Mouse (Mus musculus) stomach, embryonic 16.5 days (tissue): ENCODE results near the gene Olfr263. TPM values are rescaled to one million over a fixed set of nuclear protein-coding genes. Genes with fewer than 3 reads are reported as not detected.
"Not testable (repeated sequence)": the region's sequence is repeated elsewhere in the genome, so short reads cannot be mapped to it uniquely, and the experiment has no call there.

Experiments
- ATAC-seq: fragments of 200-750 bp; cut with Nextera tagmentation; 2 replicates; pipeline ENCODE4 v1.8.0; 2017; ENCODE audit warnings: moderate number of reproducible peaks, moderate TSS enrichment; ENCODE audit not compliant: insufficient read depth, low FRiP score
- H3K27ac ChIP-seq: fragments of 300-500 bp; sonication (generic); 2 replicates; pipeline ENCODE4 v1.5.1; 2014; ENCODE audit warnings: low read length
- H3K27me3 ChIP-seq: fragments of 300-500 bp; sonication (generic); 2 replicates; pipeline ENCODE4 v1.6.1; 2014; ENCODE audit warnings: low read length, control low read depth, mixed read lengths; ENCODE audit not compliant: control insufficient read depth, insufficient read depth
- H3K36me3 ChIP-seq: fragments of 300-500 bp; sonication (generic); 2 replicates; pipeline ENCODE4 v1.6.1; 2014; ENCODE audit warnings: low read length; ENCODE audit not compliant: control insufficient read depth, insufficient read depth
- H3K4me1 ChIP-seq: fragments of 300-500 bp; sonication (generic); 2 replicates; pipeline ENCODE4 v1.6.1; 2014; ENCODE audit warnings: low read length, control low read depth, mixed read lengths; ENCODE audit not compliant: control insufficient read depth, insufficient read depth
- H3K4me2 ChIP-seq: fragments of 300-500 bp; sonication (generic); 2 replicates; pipeline ENCODE4 v1.6.1; 2014; ENCODE audit warnings: low read depth, low read length, mixed read lengths
- H3K4me3 ChIP-seq: fragments of 300-500 bp; sonication (generic); replicated peaks from 2 replicates; pipeline ENCODE4 v1.5.1; 2014; ENCODE audit warnings: mild to moderate bottlenecking, low read length
- H3K9ac ChIP-seq: fragments of 300-500 bp; sonication (generic); 2 replicates; pipeline ENCODE4 v1.6.1; 2014; ENCODE audit warnings: low read length
- H3K9me3 ChIP-seq: fragments of 300-500 bp; sonication (generic); replicated peaks from 2 replicates; pipeline ENCODE4 v1.6.1; 2016; ENCODE audit warnings: low read length, control low read depth; ENCODE audit not compliant: control insufficient read depth
- WGBS: fragments of 180-500 bp; shearing (Covaris S2); extraction: QIAGEN DNeasy Blood & Tissue Kit; methylation state at CpG from one replicate; pipeline ENCODE4 v1.1.7; 2014; 5-methylcytosine and 5-hydroxymethylcytosine counted together
- polyA plus RNA-seq: library from polyadenylated mRNA; unstranded; fragments of >200 nt; fragmentation: Nextera tagmentation; extraction: Ambion mirVana; gene quantifications from 2 replicates; pipeline ENCODE4 v1.2.1, GENCODE M21; 2015

Gene Olfr263
- polyA plus RNA-seq = not detected in 2 replicates

DNA sequence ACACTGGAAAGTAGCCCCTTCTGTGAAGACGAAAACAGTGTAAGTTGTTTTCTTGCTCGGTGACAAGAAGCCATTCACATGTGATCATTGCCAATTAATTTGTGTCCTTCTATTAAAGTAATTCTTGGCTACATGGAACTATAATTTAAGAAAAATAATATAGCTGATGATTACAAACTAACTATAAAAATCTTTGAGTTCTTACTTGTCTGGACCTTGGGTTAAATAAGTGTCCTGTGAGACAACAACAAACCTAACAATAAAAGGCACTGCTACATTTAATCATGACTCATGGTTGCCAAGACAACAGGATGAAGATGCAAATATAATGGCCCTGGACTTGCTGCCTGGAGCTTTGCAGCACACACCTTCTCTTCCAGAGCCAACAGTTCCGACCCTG lies at the start of gene Olfr263:
Gene Olfr263, plus strand, starts transcription at position 301 of the 400 bp plus-strand sequence.
- ATAC-seq, H3K27ac ChIP-seq, H3K27me3 ChIP-seq, H3K36me3 ChIP-seq, H3K4me1 ChIP-seq, H3K4me3 ChIP-seq, H3K9me3 ChIP-seq, H3K9ac ChIP-seq, H3K4me2 ChIP-seq: not testable (repeated sequence)
- 80% methylated on average over 3 of the region's 3 CpGs for WGBS

DNA sequence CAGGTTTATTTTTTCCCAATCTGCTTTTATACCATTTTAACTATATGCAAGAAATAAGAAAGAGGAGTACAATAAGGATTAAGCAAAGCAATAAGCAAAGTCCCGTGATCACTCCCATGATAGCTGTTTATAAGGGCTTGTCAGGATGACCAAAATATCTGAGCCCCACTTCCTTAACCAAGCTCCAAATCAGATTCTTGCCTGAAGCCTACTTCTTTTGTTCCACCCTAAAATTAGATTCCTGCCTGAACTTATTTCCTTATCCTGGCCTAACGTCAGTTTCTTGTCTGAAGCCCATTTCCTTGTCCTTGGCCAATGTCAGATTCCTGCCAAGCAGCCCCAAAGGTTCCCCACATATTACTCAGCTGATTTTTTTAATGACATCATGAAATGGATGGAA lies 46.8 kb upstream of the Olfr263 start:
- ATAC-seq = no peak
- Histone ChIP-seq H3K4me3 (no peak overlapping the region), H3K9ac (no peak overlapping the region), H3K27ac (no peak overlapping the region), H3K4me2 (no peak overlapping the region), H3K36me3 (no peaks in the 10 kb centered on the region), H3K27me3 (no peaks in the 10 kb centered on the region), H3K4me1 (no peaks in the 10 kb centered on the region), H3K9me3 (no peaks in the 10 kb centered on the region)
- WGBS = 66% methylated on average over 2 of the region's 2 CpGs

GRCm38 (mm10) chr13:21109759-21110158 lies 19.7 kb upstream of the Olfr263 start:
- Histone ChIP-seq H3K36me3 (no peaks in the 10 kb centered on the region), H3K4me1 (no peaks in the 10 kb centered on the region), H3K9ac (no peak overlapping the region), H3K27me3 (no peaks in the 10 kb centered on the region), H3K4me2 (no peak overlapping the region), H3K27ac (no peak overlapping the region), H3K4me3 (no peak overlapping the region), H3K9me3 (no peaks in the 10 kb centered on the region)
- WGBS = 90% methylated on average over 3 of the region's 3 CpGs
- no peak; the same call in 1 of the 2 replicates for ATAC-seq

GRCm38 (mm10) chr13:21110441-21110840 lies 19.0 kb upstream of the Olfr263 start:
- no peaks in the 10 kb centered on the region for H3K9me3 ChIP-seq
- no peak overlapping the region for H3K4me2 ChIP-seq
- H3K9ac ChIP-seq = no peak overlapping the region
- no peaks in the 10 kb centered on the region for H3K4me1 ChIP-seq
- H3K4me3 ChIP-seq = no peak overlapping the region
- ATAC-seq = no peak
- 81% methylated on average over 6 of the region's 6 CpGs for WGBS
- H3K36me3 ChIP-seq = no peaks in the 10 kb centered on the region
- H3K27me3 ChIP-seq = no peaks in the 10 kb centered on the region
- H3K27ac ChIP-seq = no peak overlapping the region

GRCm38 (mm10) chr13:21111183-21111582 lies 18.3 kb upstream of the Olfr263 start, which contains the start of gene Olfr1369-ps1:
Gene Olfr1369-ps1, plus strand, starts transcription at chr13:21111483.
- H3K27me3 ChIP-seq, H3K9ac ChIP-seq, H3K9me3 ChIP-seq, H3K36me3 ChIP-seq, H3K4me2 ChIP-seq, ATAC-seq, H3K27ac ChIP-seq, H3K4me3 ChIP-seq, H3K4me1 ChIP-seq: not testable (repeated sequence)
- WGBS = 77% methylated on average over 3 of the region's 3 CpGs

DNA sequence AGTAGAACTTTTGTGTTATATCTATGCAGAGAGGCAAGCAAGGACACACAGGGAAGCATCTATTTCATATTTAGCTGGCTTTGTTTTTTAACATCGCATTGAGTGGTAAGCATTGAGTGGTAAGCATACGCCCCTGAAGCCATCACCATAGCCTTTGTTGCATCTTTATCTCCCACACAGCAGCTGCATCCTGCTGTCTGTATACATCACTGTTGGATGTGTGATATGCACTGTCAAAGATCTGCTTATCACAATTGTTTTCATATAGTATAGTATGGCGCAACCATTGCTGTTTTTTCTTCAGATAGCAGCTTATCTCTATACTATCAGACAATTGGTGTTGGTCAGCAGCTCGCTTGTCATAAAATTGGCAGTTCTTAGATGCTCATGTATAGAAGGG lies 15.3 kb upstream of the Olfr263 start:
- no peak overlapping the region for H3K9ac ChIP-seq
- H3K36me3 ChIP-seq = no peaks in the 10 kb centered on the region
- H3K4me1 ChIP-seq = no peaks in the 10 kb centered on the region
- no peaks in the 10 kb centered on the region for H3K27me3 ChIP-seq
- H3K4me3 ChIP-seq = no peak overlapping the region
- no peak overlapping the region for H3K27ac ChIP-seq
- ATAC-seq = no peak
- H3K9me3 ChIP-seq = no peaks in the 10 kb centered on the region
- WGBS = 81% methylated on average over 4 of the region's 4 CpGs
- no peak overlapping the region for H3K4me2 ChIP-seq

DNA sequence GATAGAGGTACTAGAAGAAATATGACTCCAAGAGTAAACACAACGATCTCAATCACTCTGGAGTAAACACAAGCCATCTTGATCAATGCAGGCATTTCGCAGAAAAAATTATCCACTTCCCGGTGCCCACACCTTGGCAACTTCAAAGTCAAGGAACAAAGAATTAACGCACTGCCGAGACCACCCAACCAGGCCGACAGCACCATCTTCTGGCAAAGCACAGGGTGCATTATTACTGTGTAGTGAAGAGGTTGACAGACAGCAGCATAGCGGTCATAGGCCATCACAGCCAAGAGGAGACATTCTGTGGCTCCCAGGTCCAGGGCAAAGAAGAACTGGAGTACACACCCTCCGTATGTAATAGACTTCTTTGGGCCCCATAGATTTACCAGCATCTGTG lies 13.0 kb downstream of the Olfr263 start:
- Histone ChIP-seq H3K36me3 (no peaks in the 10 kb centered on the region), H3K9ac (no peak overlapping the region), H3K27me3 (no peaks in the 10 kb centered on the region), H3K4me1 (no peaks in the 10 kb centered on the region), H3K27ac (no peak overlapping the region), H3K4me2 (no peak overlapping the region), H3K9me3 (no peaks in the 10 kb centered on the region), H3K4me3 (no peak overlapping the region)
- WGBS = 36% methylated on average over 8 of the region's 8 CpGs
- ATAC-seq = no peak

DNA sequence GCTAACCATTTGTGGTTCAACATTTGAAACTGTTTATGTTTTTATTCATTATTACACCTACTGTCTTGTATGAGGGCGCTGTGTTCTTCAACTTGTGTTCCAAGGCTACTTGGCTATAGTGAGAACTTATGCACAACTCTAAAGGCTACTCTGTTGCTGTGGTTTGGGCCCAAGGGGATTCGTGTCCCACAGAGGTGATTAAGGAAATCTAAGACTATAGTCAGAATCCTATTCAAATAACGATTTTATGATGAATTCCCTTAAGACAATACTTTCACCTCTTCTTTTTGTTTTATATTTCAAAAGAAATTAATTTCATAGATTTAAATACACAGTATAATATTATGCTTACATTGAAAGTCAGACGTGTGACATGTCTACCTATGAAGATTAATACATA lies 16.3 kb downstream of the Olfr263 start, which contains the start of gene Olfr1368:
Gene Olfr1368, minus strand, starts transcription at position 101 of the 400 bp plus-strand sequence.
- WGBS = 75% methylated on average over 4 of the region's 4 CpGs
- no peaks in the 10 kb centered on the region for H3K9me3 ChIP-seq
- no peak within 1 kb of the TSS for H3K4me2 ChIP-seq
- H3K27me3 ChIP-seq = no peaks in the 10 kb centered on the region
- no peak for ATAC-seq
- H3K27ac ChIP-seq = no peak within 1 kb of the TSS
- no peaks in the 10 kb centered on the region for H3K36me3 ChIP-seq
- no peak within 1 kb of the TSS for H3K9ac ChIP-seq
- no peaks in the 10 kb centered on the region for H3K4me1 ChIP-seq
- H3K4me3 ChIP-seq = no peak within 1 kb of the TSS

- 78% methylated on average over 5 of the region's 5 CpGs for WGBS
- H3K4me1 ChIP-seq = peaks cover 8% of the 10 kb centered on the region; the same call in 1 of the 2 replicates
- no peak overlapping the region for H3K4me2 ChIP-seq
- no peaks in the 10 kb centered on the region for H3K36me3 ChIP-seq
- no peak overlapping the region for H3K4me3 ChIP-seq
- H3K9ac ChIP-seq = no peak overlapping the region
- no peaks in the 10 kb centered on the region for H3K9me3 ChIP-seq
- no peak overlapping the region for H3K27ac ChIP-seq
- H3K27me3 ChIP-seq = no peaks in the 10 kb centered on the region
- no peak for ATAC-seq
Measured at GRCm38 (mm10) chr13:21155888-21156287, 26.4 kb downstream of the Olfr263 start.
